Mouse (Mus musculus): ENCODE data around the gene Klhl30. TPM values are rescaled to one million over a fixed set of nuclear protein-coding genes. Genes with fewer than 3 reads are reported as not detected.
A peak's percentile ranks its signal among the peaks of the same experiment; 100 is the strongest.

Klhl30 gene
- total and polyA plus RNA-seq, 3 experiments: 0.32 to 0.47 (median 0.34) TPM

GRCm38 (mm10) chr1:91398260-91399062 lies 47.6 kb downstream of the Klhl30 start, which contains the start of gene Ilkap (continued):
- TF ChIP-seq ETS1 (conservative IDR thresholded peaks at IDR 0.05; ENCODE audit: low read depth, low read length): no peak
- peak; percentile 49; the same call in 1 of the 2 replicates for TF ChIP-seq MEF2A (IDR thresholded peaks at IDR 0.05; ENCODE audit: borderline replicate concordance, low read depth, low read length)
- TF ChIP-seq UBTF (IDR thresholded peaks at IDR 0.05; ENCODE audit: low read depth, low read length): peak; percentile 72; the same call in 1 of the 2 replicates
- peak; percentile 95 for TF ChIP-seq NRF1 (IDR thresholded peaks at IDR 0.05; ENCODE audit: low read depth, low read length)
- peak; percentile 87 for TF ChIP-seq BHLHE40 (IDR thresholded peaks at IDR 0.05; ENCODE audit: low read depth, low read length)
- no peak for TF ChIP-seq JUN (IDR thresholded peaks at IDR 0.05; ENCODE audit: insufficient read depth, low read depth, low read length)
- TF ChIP-seq MXI1 (IDR thresholded peaks at IDR 0.05; ENCODE audit: low read depth, low read length): no peak; the same call in 1 of the 2 replicates
- TF ChIP-seq MAX (IDR thresholded peaks at IDR 0.05; ENCODE audit: low read length): peak; percentile 53
- peak; percentile 54; the same call in 1 of the 2 replicates for TF ChIP-seq ELF1 (IDR thresholded peaks at IDR 0.05; ENCODE audit: low read depth, low read length)
- no peak for TF ChIP-seq JUND (conservative IDR thresholded peaks at IDR 0.05; ENCODE audit: low read depth, low read length)
- no peak for TF ChIP-seq RCOR1 (conservative IDR thresholded peaks at IDR 0.05; ENCODE audit: low read depth, low read length)
- TF ChIP-seq SIN3A (IDR thresholded peaks at IDR 0.05; ENCODE audit: low read length): peak; percentile 12; the same call in 1 of the 2 replicates
- peak; percentile 18; the same call in 1 of the 2 replicates for TF ChIP-seq MYC (IDR thresholded peaks at IDR 0.05; ENCODE audit: low read depth, low read length)
- no peak for TF ChIP-seq SMC3 (IDR thresholded peaks at IDR 0.05; ENCODE audit: low read depth, low read length)
- no peak for TF ChIP-seq EP300 (IDR thresholded peaks at IDR 0.05; ENCODE audit: low read length)
- no peak; the same call in 1 of the 2 replicates for TF ChIP-seq ZMIZ1 (IDR thresholded peaks at IDR 0.05; ENCODE audit: low read depth, low read length)
- no peak for TF ChIP-seq MAFK (IDR thresholded peaks at IDR 0.05; ENCODE audit: insufficient replicate concordance, low read length)
- TF ChIP-seq ZKSCAN1 (IDR thresholded peaks at IDR 0.05; ENCODE audit: borderline replicate concordance, low read depth, low read length): no peak
- no peak for TF ChIP-seq MAZ (IDR thresholded peaks at IDR 0.05; ENCODE audit: low read depth, low read length)
- peak; percentile 54; the same call in 1 of the 2 replicates for TF ChIP-seq TBP (conservative IDR thresholded peaks at IDR 0.05; ENCODE audit: low read depth, low read length)
- no peak for TF ChIP-seq ZC3H11A (IDR thresholded peaks at IDR 0.05; ENCODE audit: low read depth, low read length)
- TF ChIP-seq USF2 (conservative IDR thresholded peaks at IDR 0.05; ENCODE audit: low read depth, low read length): no peak
- peak; percentile 47; the same call in 1 of the 2 replicates for TF ChIP-seq USF1 (IDR thresholded peaks at IDR 0.05; ENCODE audit: low read depth, low read length)

GRCm38 (mm10) chr1:91404976-91405375 lies 54.2 kb downstream of the Klhl30 start:
- H3K4me2 ChIP-seq (ENCODE audit: insufficient read depth, low read depth, poor library complexity, severe bottlenecking): no peak overlapping the region
- in situ Hi-C loops (cut with MboI; ENCODE audit: low pct_ligation_motif_present, low pct_unique_long_range_greater_than_20kb, low sequenced_read_pairs): no loop called here
- H3K4me3 ChIP-seq (replicated peaks in 1 of 3; ENCODE audit: low read depth in 2 of 3, low read length in 2 of 3, poor library complexity in 1 of 3): no peak overlapping the region
- no peaks in the 10 kb centered on the region for H3K36me3 ChIP-seq (replicated peaks in 1 of 2; ENCODE audit: control insufficient read depth in 1 of 2, insufficient read depth in 1 of 2, low read length in 1 of 2)
- peaks cover 10 to 34% of the 10 kb centered on the region in 2 experiments for H3K4me1 ChIP-seq (ENCODE audit: control insufficient read depth in 1 of 2, insufficient read depth in 2 of 2)
- TF ChIP-seq MYC (IDR thresholded peaks at IDR 0.05; ENCODE audit: low read depth, low read length): no peak
- no peak for TF ChIP-seq ELF1 (IDR thresholded peaks at IDR 0.05; ENCODE audit: low read depth, low read length)
- TF ChIP-seq JUN (IDR thresholded peaks at IDR 0.05; ENCODE audit: insufficient read depth, low read depth, low read length): no peak
- TF ChIP-seq RAD21 (IDR thresholded peaks at IDR 0.05; ENCODE audit: low read depth, low read length): no peak
- TF ChIP-seq TCF12 (IDR thresholded peaks at IDR 0.05; ENCODE audit: low read depth, low read length): no peak
- no peak for TF ChIP-seq MAX (IDR thresholded peaks at IDR 0.05; ENCODE audit: low read length)
- TF ChIP-seq MXI1 (IDR thresholded peaks at IDR 0.05; ENCODE audit: low read depth, low read length): no peak
- no peak for TF ChIP-seq CTCF (conservative IDR thresholded peaks at IDR 0.05 in 1 of 2, IDR thresholded peaks at IDR 0.05 in 1 of 2; ENCODE audit: low read depth in 2 of 2, low read length in 2 of 2)
- TF ChIP-seq KAT2A (IDR thresholded peaks at IDR 0.05; ENCODE audit: insufficient replicate concordance, low read length): no peak
- TF ChIP-seq UBTF (IDR thresholded peaks at IDR 0.05; ENCODE audit: low read depth, low read length): no peak
- TF ChIP-seq USF1 (IDR thresholded peaks at IDR 0.05; ENCODE audit: low read depth, low read length): no peak
- TF ChIP-seq PAX5 (IDR thresholded peaks at IDR 0.05; ENCODE audit: low read length): no peak
- TF ChIP-seq MAZ (IDR thresholded peaks at IDR 0.05; ENCODE audit: low read depth, low read length): no peak
- TF ChIP-seq ZMIZ1 (IDR thresholded peaks at IDR 0.05; ENCODE audit: low read depth, low read length): no peak
- dilution Hi-C loops (cut with MboI; ENCODE audit: extremely low pct_ligation_motif_present, extremely low pct_unique_long_range_greater_than_20kb, low sequenced_read_pairs): no loop called here
- no peak overlapping the region for H3K9ac ChIP-seq (ENCODE audit: insufficient read depth, low read depth)
- no peak for DNase-seq (ENCODE audit: extremely low read depth)
- H3K27me3 ChIP-seq (replicated peaks): no peaks in the 10 kb centered on the region
- H3K27ac ChIP-seq (ENCODE audit: insufficient read depth, low read depth): no peak overlapping the region
- no peaks in the 10 kb centered on the region for H3K79me2 ChIP-seq (replicated peaks; ENCODE audit: control insufficient read depth, extremely low read depth, insufficient read depth, poor library complexity, severe bottlenecking)
- H3K9me3 ChIP-seq (replicated peaks; ENCODE audit: low read length): peaks cover 1% of the 10 kb centered on the region

Measured in CH12.LX (cell line).